Mouse (Mus musculus) liver, postnatal 0 days (tissue): ENCODE data around the gene Slirp. TPM values are rescaled to one million over a fixed set of nuclear protein-coding genes. Genes with fewer than 3 reads are reported as not detected.

Experiments
- ATAC-seq: fragments of 200-750 bp; cut with Nextera tagmentation; 2 replicates; pipeline ENCODE4 v1.8.0; 2017; ENCODE audit warnings: mild to moderate bottlenecking, moderate library complexity
- DNase-seq: peaks from one replicate; pipeline ENCODE4 v3.0.0-alpha.2; 2016
- H3K27ac ChIP-seq: fragments of 300-500 bp; sonication (generic); 2 replicates; pipeline ENCODE4 v1.5.1; 2014; ENCODE audit warnings: antibody characterized with exemption, moderate library complexity, mild to moderate bottlenecking, low read depth
- H3K27me3 ChIP-seq: fragments of 300-500 bp; sonication (generic); 2 replicates; pipeline ENCODE4 v1.6.1; 2014; ENCODE audit warnings: low read length, control low read depth, mixed read lengths; ENCODE audit not compliant: insufficient read depth
- H3K36me3 ChIP-seq: fragments of 300-500 bp; sonication (generic); replicated peaks from 2 replicates; pipeline ENCODE4 v1.6.1; 2014; ENCODE audit warnings: mild to moderate bottlenecking, control low read depth, low read length, moderate library complexity, mixed read lengths; ENCODE audit not compliant: insufficient read depth
- H3K4me1 ChIP-seq: fragments of 300-500 bp; sonication (generic); 2 replicates; pipeline ENCODE4 v1.6.1; 2014; ENCODE audit warnings: antibody characterized with exemption, mild to moderate bottlenecking, control low read depth; ENCODE audit not compliant: insufficient read depth
- H3K4me2 ChIP-seq: fragments of 300-500 bp; sonication (generic); 2 replicates; pipeline ENCODE4 v1.6.1; 2014; ENCODE audit warnings: low read depth, mild to moderate bottlenecking, low read length, moderate library complexity, mixed read lengths
- H3K4me3 ChIP-seq: fragments of 300-500 bp; sonication (generic); 2 replicates; pipeline ENCODE4 v1.5.1; 2014; ENCODE audit warnings: low read depth, low read length
- H3K9ac ChIP-seq: fragments of 300-500 bp; sonication (generic); replicated peaks from 2 replicates; pipeline ENCODE4 v1.6.1; 2014; ENCODE audit warnings: mild to moderate bottlenecking, moderate library complexity
- H3K9me3 ChIP-seq: fragments of 300-500 bp; sonication (generic); 2 replicates; pipeline ENCODE4 v1.6.1; 2016; ENCODE audit warnings: mild to moderate bottlenecking, control low read depth, low read length, mixed read lengths
- CTCF ChIP-seq: sonication (generic); IDR thresholded peaks from 2 replicates; pipeline ENCODE4 v1.5.1; 2016; ENCODE audit warnings: antibody characterized with exemption, low read depth
- EP300 ChIP-seq: IDR thresholded peaks from 2 replicates; pipeline ENCODE4 v1.6.1; 2016; ENCODE audit warnings: antibody characterized with exemption, low read depth, mild to moderate bottlenecking
- WGBS: fragments of 180-500 bp; shearing (Covaris S2); extraction: QIAGEN DNeasy Blood & Tissue Kit; methylation state at CpG from one replicate; pipeline ENCODE4 v1.1.7; 2014; ENCODE audit not compliant: insufficient replicate concordance; 5-methylcytosine and 5-hydroxymethylcytosine counted together
- polyA plus RNA-seq: library from polyadenylated mRNA; unstranded; fragments of >200 nt; fragmentation: Nextera tagmentation; extraction: Ambion mirVana; gene quantifications from 2 replicates; pipeline ENCODE4 v1.2.1, GENCODE M21; 2015

The Slirp gene
- polyA plus RNA-seq: 132 and 146 TPM in 2 replicates

- ATAC-seq: peak; percentile 91
- peak within 1 kb of the TSS; percentile 90 for H3K9ac ChIP-seq
- TF ChIP-seq CTCF: no peak
- TF ChIP-seq EP300: peak; percentile 60; the same call in 1 of the 2 replicates
- peak within 1 kb of the TSS; percentile 92 for H3K4me3 ChIP-seq
- H3K27me3 ChIP-seq: no peaks in the 10 kb centered on the region
- peaks cover 44% of the 10 kb centered on the region for H3K36me3 ChIP-seq
- peak within 1 kb of the TSS; percentile 78 for H3K4me2 ChIP-seq
- peak; percentile 91 for DNase-seq
- WGBS: under 1% methylated on average over 28 of the region's 28 CpGs
- no peaks in the 10 kb centered on the region for H3K9me3 ChIP-seq
- H3K27ac ChIP-seq: peak within 1 kb of the TSS; percentile 90
- H3K4me1 ChIP-seq: peaks cover 22% of the 10 kb centered on the region
Measured at GRCm38 (mm10) chr12:87443700-87444122, at the start of gene Slirp, which contains the start of gene Alkbh1. Slirp (plus strand) TSS chr12:87443896. Alkbh1 (minus strand) TSS chr12:87444017.

- no peak overlapping the region for H3K27ac ChIP-seq
- TF ChIP-seq EP300 (no peak), CTCF (no peak)
- DNase-seq (no peak), ATAC-seq (no peak)
- no peaks in the 10 kb centered on the region for H3K27me3 ChIP-seq
- H3K4me3 ChIP-seq: no peak overlapping the region
- no peaks in the 10 kb centered on the region for H3K36me3 ChIP-seq
- H3K4me1 ChIP-seq: peaks cover 15% of the 10 kb centered on the region
- no peak overlapping the region for H3K9ac ChIP-seq
- WGBS: 78% methylated on average over 6 of the region's 6 CpGs
- H3K9me3 ChIP-seq: no peaks in the 10 kb centered on the region
- H3K4me2 ChIP-seq: no peak overlapping the region
Measured at GRCm38 (mm10) chr12:87394316-87394715, 49.4 kb upstream of the Slirp start.

- H3K36me3 ChIP-seq: no peaks in the 10 kb centered on the region
- ATAC-seq: no peak
- H3K4me1 ChIP-seq: peaks cover 15% of the 10 kb centered on the region
- no peak for DNase-seq
- TF ChIP-seq CTCF (no peak), EP300 (no peak)
- H3K4me2 ChIP-seq: no peak overlapping the region
- no peak overlapping the region for H3K9ac ChIP-seq
- no peak overlapping the region for H3K27ac ChIP-seq
- H3K4me3 ChIP-seq: no peak overlapping the region
- H3K9me3 ChIP-seq: no peaks in the 10 kb centered on the region
- H3K27me3 ChIP-seq: no peaks in the 10 kb centered on the region
- WGBS: 84% methylated on average over 4 of the region's 4 CpGs
Measured at GRCm38 (mm10) chr12:87397126-87397525, 46.6 kb upstream of the Slirp start.

- Histone ChIP-seq H3K4me1 (peaks cover 15% of the 10 kb centered on the region), H3K36me3 (no peaks in the 10 kb centered on the region), H3K9me3 (no peaks in the 10 kb centered on the region), H3K4me3 (no peak overlapping the region), H3K27me3 (no peaks in the 10 kb centered on the region), H3K4me2 (no peak overlapping the region), H3K9ac (no peak overlapping the region), H3K27ac (no peak overlapping the region)
- DNase-seq: no peak
- TF ChIP-seq CTCF (no peak), EP300 (no peak)
- ATAC-seq: no peak; the same call in 1 of the 2 replicates
- WGBS: 66% methylated on average over 4 of the region's 4 CpGs
Measured at GRCm38 (mm10) chr12:87397811-87398417, 45.8 kb upstream of the Slirp start.

- Histone ChIP-seq H3K27me3 (no peaks in the 10 kb centered on the region), H3K4me2 (no peak overlapping the region), H3K4me3 (no peak overlapping the region), H3K9me3 (no peaks in the 10 kb centered on the region), H3K27ac (no peak overlapping the region), H3K9ac (no peak overlapping the region), H3K36me3 (no peaks in the 10 kb centered on the region), H3K4me1 (0 out of 2 replicates have a peak, but pooled peaks cover 4% of the 10 kb centered on the region)
- TF ChIP-seq EP300 (no peak), CTCF (no peak)
- DNase-seq (no peak), ATAC-seq (peak; percentile 83)
- WGBS: 48% methylated on average over 10 of the region's 10 CpGs
Measured at GRCm38 (mm10) chr12:87399119-87399819, 44.4 kb upstream of the Slirp start.

GRCm38 (mm10) chr12:87401883-87402282 lies 41.8 kb upstream of the Slirp start:
- no peaks in the 10 kb centered on the region for H3K36me3 ChIP-seq
- no peak overlapping the region for H3K27ac ChIP-seq
- no peak overlapping the region for H3K9ac ChIP-seq
- ATAC-seq: no peak
- no peak for DNase-seq
- H3K4me2 ChIP-seq: no peak overlapping the region
- WGBS: 72% methylated on average over 6 of the region's 6 CpGs
- 0 out of 2 replicates have a peak, but pooled peaks cover 4% of the 10 kb centered on the region for H3K4me1 ChIP-seq
- no peak overlapping the region for H3K4me3 ChIP-seq
- H3K9me3 ChIP-seq: no peaks in the 10 kb centered on the region
- H3K27me3 ChIP-seq: no peaks in the 10 kb centered on the region
- TF ChIP-seq EP300 (no peak), CTCF (no peak)
